Mouse (Mus musculus): ENCODE results near the gene Olfr561. TPM values are rescaled to one million over a fixed set of nuclear protein-coding genes. Genes with fewer than 3 reads are reported as not detected.

Olfr561 gene
- polyA plus RNA-seq (2014; fragmentation: Nextera tagmentation; extraction: Ambion mirVana) = not detected in 2 replicates

DNA sequence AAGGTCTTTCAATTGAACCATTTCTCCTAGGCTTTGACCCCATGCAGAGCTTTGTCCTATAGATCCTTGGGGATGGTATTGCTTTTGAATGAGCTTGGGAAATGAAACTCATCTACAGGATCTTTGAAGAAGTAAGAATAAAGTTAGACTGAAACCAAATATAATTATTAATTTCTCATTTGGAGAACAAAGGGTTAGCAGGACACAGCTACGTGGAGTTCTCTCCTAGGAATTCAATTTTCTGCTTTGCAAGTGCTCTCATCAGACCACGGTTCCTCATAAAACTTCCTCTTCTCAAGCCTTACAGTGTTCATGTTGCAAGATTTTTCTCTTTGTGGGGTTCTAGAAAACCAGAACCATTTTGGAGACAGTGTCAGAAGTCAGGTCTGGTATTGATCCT is at the start of gene Olfr561:
Gene Olfr561, plus strand, starts transcription at position 301 of the 400 bp plus-strand sequence.
- H3K4me3 ChIP-seq (ENCODE audit: low read depth, low read length) = no peak within 1 kb of the TSS
- ATAC-seq (ENCODE audit: low FRiP score) = no peak

DNA sequence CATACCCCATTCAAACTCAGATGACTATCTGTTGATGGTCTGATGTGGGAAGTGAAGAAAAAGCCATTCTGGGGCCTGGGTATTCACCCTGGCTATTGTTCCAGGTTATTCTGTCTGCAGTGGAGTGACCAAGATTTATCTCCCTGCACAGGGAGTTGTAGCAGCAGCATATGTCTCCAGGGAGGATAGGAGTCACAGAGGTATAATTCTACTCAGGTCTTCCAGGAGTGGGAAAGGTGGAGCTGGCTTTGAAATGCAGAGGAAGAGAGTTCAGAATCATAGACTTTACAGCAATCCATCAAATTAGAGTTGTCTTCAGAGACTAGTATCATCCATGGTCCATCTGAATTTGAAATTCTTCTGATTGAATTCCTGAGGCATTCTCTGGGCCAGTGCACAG is 43.6 kb upstream of the Olfr561 start, which contains the start of gene Olfr559:
Gene Olfr559, minus strand, starts transcription at position 101 of the 400 bp plus-strand sequence.
- ATAC-seq (ENCODE audit: low FRiP score) (no peak), DNase-seq (ENCODE audit: low spot score, missing footprints) (no peak)
- Histone ChIP-seq H3K27me3 (ENCODE audit: control insufficient read depth, insufficient read depth, low read length) (no peaks in the 10 kb centered on the region), H3K9ac (ENCODE audit: low read length) (no peak within 1 kb of the TSS), H3K27ac (ENCODE audit: low read depth, low read length) (no peak within 1 kb of the TSS), H3K4me3 (ENCODE audit: low read depth, low read length) (no peak within 1 kb of the TSS), H3K9me3 (ENCODE audit: control insufficient read depth, low read length) (no peaks in the 10 kb centered on the region), H3K36me3 (ENCODE audit: control insufficient read depth, insufficient read depth, low read length) (no peaks in the 10 kb centered on the region), H3K4me1 (ENCODE audit: control insufficient read depth, insufficient read depth, low read length) (no peaks in the 10 kb centered on the region), H3K4me2 (no peak within 1 kb of the TSS)

More for the DNA sequence above, at the start of gene Olfr561:
- no peaks in the 10 kb centered on the region for H3K36me3 ChIP-seq (ENCODE audit: control insufficient read depth, insufficient read depth, low read length)
- H3K9me3 ChIP-seq (ENCODE audit: control insufficient read depth, low read length) = no peaks in the 10 kb centered on the region
- 90% methylated on average over 2 of the region's 2 CpGs for WGBS
- no peaks in the 10 kb centered on the region for H3K27me3 ChIP-seq (ENCODE audit: control insufficient read depth, insufficient read depth, low read length)
- no peaks in the 10 kb centered on the region for H3K4me1 ChIP-seq (ENCODE audit: control insufficient read depth, insufficient read depth, low read length)
- no peak within 1 kb of the TSS for H3K4me2 ChIP-seq
- H3K27ac ChIP-seq (ENCODE audit: low read depth, low read length) = no peak within 1 kb of the TSS
- no peak within 1 kb of the TSS for H3K9ac ChIP-seq (ENCODE audit: low read length)
- DNase-seq (ENCODE audit: low spot score, missing footprints) = no peak

DNA sequence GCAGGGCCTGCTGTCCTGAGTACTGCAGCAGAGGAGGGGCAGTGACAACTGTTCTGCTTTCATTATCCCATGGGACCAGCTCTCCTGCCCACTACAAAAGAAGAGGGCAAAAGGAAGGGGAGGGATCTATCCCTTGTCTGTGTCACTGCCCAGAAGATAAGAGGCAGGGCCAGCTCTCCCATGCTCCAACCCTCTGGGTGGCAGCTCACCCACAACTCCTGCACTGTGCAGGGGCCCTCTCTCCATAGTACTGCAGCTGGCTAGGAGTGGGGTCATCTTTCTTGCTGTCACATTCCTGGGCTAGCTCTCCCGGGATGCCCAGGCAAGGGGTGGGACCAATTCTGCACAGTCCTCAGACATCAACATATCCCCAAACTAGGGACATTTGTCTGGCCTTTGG is 37.2 kb upstream of the Olfr561 start:
- DNase-seq (ENCODE audit: low spot score, missing footprints) (no peak), ATAC-seq (ENCODE audit: low FRiP score) (no peak)
- WGBS = 75% methylated on average over 1 of the region's 1 CpGs
- no peaks in the 10 kb centered on the region for H3K27me3 ChIP-seq (ENCODE audit: control insufficient read depth, insufficient read depth, low read length)
- H3K4me2 ChIP-seq = no peak overlapping the region
- no peak overlapping the region for H3K27ac ChIP-seq (ENCODE audit: low read depth, low read length)
- no peak overlapping the region for H3K9ac ChIP-seq (ENCODE audit: low read length)
- no peaks in the 10 kb centered on the region for H3K9me3 ChIP-seq (ENCODE audit: control insufficient read depth, low read length)
- H3K4me3 ChIP-seq (ENCODE audit: low read depth, low read length) = no peak overlapping the region
- no peaks in the 10 kb centered on the region for H3K36me3 ChIP-seq (ENCODE audit: control insufficient read depth, insufficient read depth, low read length)
- H3K4me1 ChIP-seq (ENCODE audit: control insufficient read depth, insufficient read depth, low read length) = no peaks in the 10 kb centered on the region

DNA sequence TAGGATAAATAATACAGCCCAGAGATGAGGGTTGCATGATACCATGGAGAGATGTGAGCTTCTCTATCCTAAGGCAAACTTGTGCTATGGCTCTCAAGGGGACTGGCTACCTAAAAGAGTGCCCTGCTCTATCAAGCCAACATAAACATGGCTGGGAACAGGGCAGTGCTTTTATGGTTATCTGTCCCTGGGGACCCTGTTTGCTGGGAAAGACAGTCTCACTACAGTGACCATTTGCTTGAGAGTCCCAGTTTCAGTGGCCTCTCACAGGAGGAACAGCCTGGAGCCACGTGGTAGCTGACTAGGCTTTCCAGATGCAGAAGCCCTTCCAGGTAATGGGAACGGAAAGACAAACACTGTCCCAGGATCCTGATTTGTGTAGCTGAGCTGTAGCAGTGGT is 33.3 kb upstream of the Olfr561 start:
- WGBS = 64% methylated on average over 2 of the region's 2 CpGs
- DNase-seq (ENCODE audit: low spot score, missing footprints) (no peak), ATAC-seq (ENCODE audit: low FRiP score) (no peak)
- Histone ChIP-seq H3K4me2 (no peak overlapping the region), H3K4me1 (ENCODE audit: control insufficient read depth, insufficient read depth, low read length) (no peaks in the 10 kb centered on the region), H3K4me3 (ENCODE audit: low read depth, low read length) (no peak overlapping the region), H3K9ac (ENCODE audit: low read length) (no peak overlapping the region), H3K27me3 (ENCODE audit: control insufficient read depth, insufficient read depth, low read length) (no peaks in the 10 kb centered on the region), H3K27ac (ENCODE audit: low read depth, low read length) (no peak overlapping the region), H3K9me3 (ENCODE audit: control insufficient read depth, low read length) (no peaks in the 10 kb centered on the region), H3K36me3 (ENCODE audit: control insufficient read depth, insufficient read depth, low read length) (no peaks in the 10 kb centered on the region)

DNA sequence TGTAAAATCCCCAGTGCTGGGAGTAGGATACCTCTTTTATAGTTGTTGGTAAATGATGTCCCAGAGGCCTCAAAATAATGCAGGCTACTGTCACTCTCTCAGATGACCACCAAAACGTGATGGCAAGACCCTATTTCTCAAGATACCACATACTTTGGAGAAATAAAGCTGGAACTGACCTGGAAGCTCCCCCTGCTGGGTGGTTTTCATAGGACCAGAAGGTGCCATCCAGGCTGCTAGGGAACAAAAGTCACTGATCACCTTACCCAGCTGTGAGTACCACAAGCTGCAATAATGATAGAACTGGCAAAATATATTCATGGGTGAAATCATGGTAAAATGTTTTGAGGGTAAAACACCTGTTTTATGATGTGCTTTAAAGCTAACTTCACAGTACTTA is 18.9 kb upstream of the Olfr561 start:
- Histone ChIP-seq H3K4me1 (ENCODE audit: control insufficient read depth, insufficient read depth, low read length) (no peaks in the 10 kb centered on the region), H3K9ac (ENCODE audit: low read length) (no peak overlapping the region), H3K4me3 (ENCODE audit: low read depth, low read length) (no peak overlapping the region), H3K36me3 (ENCODE audit: control insufficient read depth, insufficient read depth, low read length) (no peaks in the 10 kb centered on the region), H3K27ac (ENCODE audit: low read depth, low read length) (no peak overlapping the region), H3K9me3 (ENCODE audit: control insufficient read depth, low read length) (no peaks in the 10 kb centered on the region), H3K27me3 (ENCODE audit: control insufficient read depth, insufficient read depth, low read length) (no peaks in the 10 kb centered on the region), H3K4me2 (no peak overlapping the region)
- 15% methylated on average over 1 of the region's 1 CpGs for WGBS
- DNase-seq (ENCODE audit: low spot score, missing footprints) = no peak
- no peak for ATAC-seq (ENCODE audit: low FRiP score)

- H3K27me3 ChIP-seq (ENCODE audit: control insufficient read depth, insufficient read depth, low read length) = no peaks in the 10 kb centered on the region
- WGBS = 80% methylated on average over 4 of the region's 4 CpGs
- H3K4me3 ChIP-seq (ENCODE audit: low read depth, low read length) = no peak within 1 kb of the TSS
- no peak within 1 kb of the TSS for H3K4me2 ChIP-seq
- DNase-seq (ENCODE audit: low spot score, missing footprints) (no peak), ATAC-seq (ENCODE audit: low FRiP score) (no peak)
- H3K9me3 ChIP-seq (ENCODE audit: control insufficient read depth, low read length) = no peaks in the 10 kb centered on the region
- no peaks in the 10 kb centered on the region for H3K4me1 ChIP-seq (ENCODE audit: control insufficient read depth, insufficient read depth, low read length)
- no peaks in the 10 kb centered on the region for H3K36me3 ChIP-seq (ENCODE audit: control insufficient read depth, insufficient read depth, low read length)
- H3K27ac ChIP-seq (ENCODE audit: low read depth, low read length) = no peak within 1 kb of the TSS
- H3K9ac ChIP-seq (ENCODE audit: low read length) = no peak within 1 kb of the TSS
These were observed 11.8 kb upstream of the Olfr561 start, which contains the start of the genes Olfr560 and Olfr78 for GRCm38 (mm10) chr7:102759266-102759665. Gene Olfr560, minus strand, starts transcription at chr7:102759366. Gene Olfr78, minus strand, starts transcription at chr7:102759471.

DNA sequence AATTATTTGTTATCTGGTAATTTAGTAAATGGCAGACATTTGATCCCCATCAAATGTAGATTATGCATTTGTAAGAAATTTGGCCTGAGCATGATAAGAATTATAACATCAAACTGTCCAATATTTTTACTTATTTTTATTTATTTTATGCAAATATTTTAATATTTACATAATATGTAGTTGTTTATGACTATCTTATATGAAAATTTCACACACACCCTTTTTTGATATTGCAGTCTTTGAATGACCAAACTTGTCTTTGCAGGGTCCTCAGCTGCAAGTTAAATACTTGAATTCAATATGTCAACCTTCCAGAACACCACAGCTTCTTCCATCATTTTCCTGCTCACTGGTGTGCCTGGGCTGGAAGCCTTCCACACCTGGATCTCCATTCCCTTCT is 32.2 kb downstream of the Olfr561 start, which contains the start of gene Olfr564:
Gene Olfr564, plus strand, starts transcription at position 301 of the 400 bp plus-strand sequence.
- Histone ChIP-seq H3K4me2 (no peak within 1 kb of the TSS), H3K27ac (ENCODE audit: low read depth, low read length) (no peak within 1 kb of the TSS), H3K9ac (ENCODE audit: low read length) (no peak within 1 kb of the TSS), H3K4me3 (ENCODE audit: low read depth, low read length) (no peak within 1 kb of the TSS), H3K9me3 (ENCODE audit: control insufficient read depth, low read length) (no peaks in the 10 kb centered on the region), H3K36me3 (ENCODE audit: control insufficient read depth, insufficient read depth, low read length) (no peaks in the 10 kb centered on the region), H3K27me3 (ENCODE audit: control insufficient read depth, insufficient read depth, low read length) (no peaks in the 10 kb centered on the region), H3K4me1 (ENCODE audit: control insufficient read depth, insufficient read depth, low read length) (no peaks in the 10 kb centered on the region)
- DNase-seq (ENCODE audit: low spot score, missing footprints) (no peak), ATAC-seq (ENCODE audit: low FRiP score) (no peak)

Other genes with a start within 250 kb of the Olfr561 start
- not detected in 2 replicates for gene Olfr547, start 236.5 kb upstream of the Olfr561 start, polyA plus RNA-seq (2014; fragmentation: Nextera tagmentation; extraction: Ambion mirVana)
- not detected in 2 replicates for gene Olfr548-ps1, start 230.3 kb upstream of the Olfr561 start, polyA plus RNA-seq (2014; fragmentation: Nextera tagmentation; extraction: Ambion mirVana)
- not detected in 2 replicates for gene Olfr549, start 221.4 kb upstream of the Olfr561 start, polyA plus RNA-seq (2014; fragmentation: Nextera tagmentation; extraction: Ambion mirVana)
- 0.42 and 0.44 TPM in 2 replicates for gene Trim21, start 205.7 kb upstream of the Olfr561 start, polyA plus RNA-seq (2014; fragmentation: Nextera tagmentation; extraction: Ambion mirVana)
- not detected in 2 replicates for gene Olfr550, start 199.8 kb upstream of the Olfr561 start, polyA plus RNA-seq (2014; fragmentation: Nextera tagmentation; extraction: Ambion mirVana)
- not detected in 2 replicates for gene Olfr551, start 179.3 kb upstream of the Olfr561 start, polyA plus RNA-seq (2014; fragmentation: Nextera tagmentation; extraction: Ambion mirVana)
- not detected in 2 replicates for gene Olfr552, start 173.5 kb upstream of the Olfr561 start, polyA plus RNA-seq (2014; fragmentation: Nextera tagmentation; extraction: Ambion mirVana)
- gene Olfr553, start 153.0 kb upstream of the Olfr561 start, polyA plus RNA-seq (2014; fragmentation: Nextera tagmentation; extraction: Ambion mirVana) = not detected in 2 replicates
- not detected in 2 replicates for gene Olfr554, start 132.8 kb upstream of the Olfr561 start, polyA plus RNA-seq (2014; fragmentation: Nextera tagmentation; extraction: Ambion mirVana)
- not detected in 2 replicates for gene Olfr555, start 112.4 kb upstream of the Olfr561 start, polyA plus RNA-seq (2014; fragmentation: Nextera tagmentation; extraction: Ambion mirVana)
- not detected in 2 replicates for gene Olfr556, start 106.3 kb upstream of the Olfr561 start, polyA plus RNA-seq (2014; fragmentation: Nextera tagmentation; extraction: Ambion mirVana)
- 9.5 and 10.8 TPM in 2 replicates for gene Trim68, start 83.9 kb upstream of the Olfr561 start, polyA plus RNA-seq (2014; fragmentation: Nextera tagmentation; extraction: Ambion mirVana)
- not detected in 2 replicates for gene Olfr557, start 75.3 kb upstream of the Olfr561 start, polyA plus RNA-seq (2014; fragmentation: Nextera tagmentation; extraction: Ambion mirVana)
- gene Olfr558, start 69.0 kb upstream of the Olfr561 start, polyA plus RNA-seq (2014; fragmentation: Nextera tagmentation; extraction: Ambion mirVana) = not detected in 2 replicates
- not detected in 2 replicates for gene Olfr33, start 52.2 kb upstream of the Olfr561 start, polyA plus RNA-seq (2014; fragmentation: Nextera tagmentation; extraction: Ambion mirVana)
- not detected in 2 replicates for gene Olfr559, start 43.7 kb upstream of the Olfr561 start, polyA plus RNA-seq (2014; fragmentation: Nextera tagmentation; extraction: Ambion mirVana)
- gene Olfr560, start 11.9 kb upstream of the Olfr561 start, polyA plus RNA-seq (2014; fragmentation: Nextera tagmentation; extraction: Ambion mirVana) = not detected in 2 replicates
- gene Olfr78, start 11.8 kb upstream of the Olfr561 start, polyA plus RNA-seq (2014; fragmentation: Nextera tagmentation; extraction: Ambion mirVana) = not detected in 2 replicates
- not detected in 2 replicates for gene Olfr564, start 32.3 kb downstream of the Olfr561 start, polyA plus RNA-seq (2014; fragmentation: Nextera tagmentation; extraction: Ambion mirVana)
- gene Olfr566, start 87.5 kb downstream of the Olfr561 start, polyA plus RNA-seq (2014; fragmentation: Nextera tagmentation; extraction: Ambion mirVana) = not detected in 2 replicates
- gene Olfr568, start 105.9 kb downstream of the Olfr561 start, polyA plus RNA-seq (2014; fragmentation: Nextera tagmentation; extraction: Ambion mirVana) = not detected in 2 replicates
- gene Olfr569, start 119.7 kb downstream of the Olfr561 start, polyA plus RNA-seq (2014; fragmentation: Nextera tagmentation; extraction: Ambion mirVana) = not detected in 2 replicates
- not detected in 2 replicates for gene Olfr570, start 123.4 kb downstream of the Olfr561 start, polyA plus RNA-seq (2014; fragmentation: Nextera tagmentation; extraction: Ambion mirVana)
- 0.11 TPM in 1 of 2 replicates, not detected in the other for gene Olfr571, start 146.3 kb downstream of the Olfr561 start, polyA plus RNA-seq (2014; fragmentation: Nextera tagmentation; extraction: Ambion mirVana)
- not detected in 2 replicates for gene Olfr572, start 153.2 kb downstream of the Olfr561 start, polyA plus RNA-seq (2014; fragmentation: Nextera tagmentation; extraction: Ambion mirVana)
- not detected in 2 replicates for gene Olfr573-ps1, start 171.4 kb downstream of the Olfr561 start, polyA plus RNA-seq (2014; fragmentation: Nextera tagmentation; extraction: Ambion mirVana)
- gene Olfr574, start 177.2 kb downstream of the Olfr561 start, polyA plus RNA-seq (2014; fragmentation: Nextera tagmentation; extraction: Ambion mirVana) = not detected in 2 replicates
- gene Olfr575, start 187.6 kb downstream of the Olfr561 start, polyA plus RNA-seq (2014; fragmentation: Nextera tagmentation; extraction: Ambion mirVana) = not detected in 2 replicates
- not detected in 2 replicates for gene Olfr576, start 191.4 kb downstream of the Olfr561 start, polyA plus RNA-seq (2014; fragmentation: Nextera tagmentation; extraction: Ambion mirVana)
- not detected in 2 replicates for gene Olfr577, start 204.7 kb downstream of the Olfr561 start, polyA plus RNA-seq (2014; fragmentation: Nextera tagmentation; extraction: Ambion mirVana)
- gene Olfr578, start 218.1 kb downstream of the Olfr561 start, polyA plus RNA-seq (2014; fragmentation: Nextera tagmentation; extraction: Ambion mirVana) = not detected in 2 replicates